Mouse (Mus musculus) monocyte, adult 5-6 weeks (primary cell): ENCODE measurements around the gene Hs1bp3. TPM values are rescaled to one million over a fixed set of nuclear protein-coding genes. Genes with fewer than 3 reads are reported as not detected.

Source experiments
- ATAC-seq: fragments of 153-309, 156-312 bp; replicated peaks from 2 replicates; pipeline ENCODE4 v1.8.0; 2017; ENCODE audit warnings: mild to moderate bottlenecking; ENCODE audit not compliant: low TSS enrichment, insufficient number of reproducible peaks, severe bottlenecking, poor library complexity, low FRiP score
- total RNA-seq: library from RNA; stranded (forward); fragments of 200-1000, 200-491, 200-594 nt; gene quantifications from 3 replicates; pipeline ENCODE4 v1.2.3, GENCODE M21; 2017

Gene Hs1bp3
- total RNA-seq, 1 experiment from 2014 or later: 4.0 TPM

- no peak for ATAC-seq
These were observed 67.7 kb downstream of the Hs1bp3 start for GRCm38 (mm10) chr12:8380944-8381343.

GRCm38 (mm10) chr12:8381940-8382339, 68.7 kb downstream of the Hs1bp3 start:
- ATAC-seq: no peak

- no peak for ATAC-seq
These were observed 70.6 kb downstream of the Hs1bp3 start for GRCm38 (mm10) chr12:8383822-8384221.

- ATAC-seq: no peak
These were observed 73.3 kb downstream of the Hs1bp3 start for GRCm38 (mm10) chr12:8386451-8387011.

- ATAC-seq: no peak
These were observed 74.0 kb downstream of the Hs1bp3 start for GRCm38 (mm10) chr12:8387281-8387680.

- ATAC-seq: no peak
These were observed 75.5 kb downstream of the Hs1bp3 start for GRCm38 (mm10) chr12:8388529-8389414.

- no peak for ATAC-seq
These were observed 80.0 kb downstream of the Hs1bp3 start for GRCm38 (mm10) chr12:8393226-8393625.

Other genes starting within 250 kb of the Hs1bp3 start
- 29.8 to 43.5 TPM (median 36.6 TPM) in 3 replicates for gene Ldah, start 105.3 kb upstream of the Hs1bp3 start, total RNA-seq
- not detected in 3 replicates for gene Gdf7, start 11.5 kb upstream of the Hs1bp3 start, total RNA-seq
- 45.8 to 134 TPM (median 53.2 TPM) in 3 replicates for gene Rhob, start 186.6 kb downstream of the Hs1bp3 start, total RNA-seq